Mouse (Mus musculus) left cerebral cortex, postnatal 4 days (tissue): ENCODE measurements at regions not wholly inside any gene's neighbourhood (a gene's known extent, or its start where the extent isn't known, plus 50 kb on each side); places are given as distances from the start of the nearest gene placed in this dataset.

ENCODE experiments used
- DNase-seq: peaks from one replicate; pipeline ENCODE4 v3.0.0-alpha.2; 2022
- intact Hi-C: fragments of 180-260 bp; cut with DNase I; formaldehyde crosslinking; loops from one replicate; pipeline ENCODE4 v1.15.1; 2025

DNA sequence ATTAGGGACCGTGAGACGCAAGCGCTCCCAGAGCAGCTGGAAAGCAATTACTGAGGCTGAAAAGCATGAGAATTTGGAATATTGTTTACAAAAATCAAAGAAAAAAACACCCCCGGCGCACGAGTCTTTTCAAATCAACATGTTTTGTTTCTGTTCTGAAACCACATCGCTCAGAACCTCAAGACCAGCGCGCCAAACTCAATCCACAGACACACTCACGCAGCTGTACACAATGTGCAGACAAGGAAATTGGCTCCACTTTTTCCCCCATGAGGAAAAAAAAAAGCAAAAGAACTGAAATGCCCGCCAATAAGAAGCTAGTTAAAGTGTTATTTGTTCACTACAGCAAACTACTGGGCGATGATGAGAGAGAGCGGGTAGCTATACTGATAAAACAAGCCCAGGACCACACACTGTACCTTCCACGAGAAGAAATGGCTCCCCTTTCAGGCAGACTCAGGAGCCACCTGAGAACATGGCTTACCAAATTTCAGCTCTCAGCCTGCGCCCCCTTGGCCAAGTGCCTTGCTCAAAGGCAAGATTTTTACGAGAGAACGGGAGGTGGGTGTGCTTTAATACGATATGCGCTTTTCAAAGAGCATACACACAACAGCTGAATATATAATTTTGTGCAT lies 222.5 kb upstream of the Akirin2 start:
- intact Hi-C loops, result no loop called here
- DNase-seq, result no peak

DNA sequence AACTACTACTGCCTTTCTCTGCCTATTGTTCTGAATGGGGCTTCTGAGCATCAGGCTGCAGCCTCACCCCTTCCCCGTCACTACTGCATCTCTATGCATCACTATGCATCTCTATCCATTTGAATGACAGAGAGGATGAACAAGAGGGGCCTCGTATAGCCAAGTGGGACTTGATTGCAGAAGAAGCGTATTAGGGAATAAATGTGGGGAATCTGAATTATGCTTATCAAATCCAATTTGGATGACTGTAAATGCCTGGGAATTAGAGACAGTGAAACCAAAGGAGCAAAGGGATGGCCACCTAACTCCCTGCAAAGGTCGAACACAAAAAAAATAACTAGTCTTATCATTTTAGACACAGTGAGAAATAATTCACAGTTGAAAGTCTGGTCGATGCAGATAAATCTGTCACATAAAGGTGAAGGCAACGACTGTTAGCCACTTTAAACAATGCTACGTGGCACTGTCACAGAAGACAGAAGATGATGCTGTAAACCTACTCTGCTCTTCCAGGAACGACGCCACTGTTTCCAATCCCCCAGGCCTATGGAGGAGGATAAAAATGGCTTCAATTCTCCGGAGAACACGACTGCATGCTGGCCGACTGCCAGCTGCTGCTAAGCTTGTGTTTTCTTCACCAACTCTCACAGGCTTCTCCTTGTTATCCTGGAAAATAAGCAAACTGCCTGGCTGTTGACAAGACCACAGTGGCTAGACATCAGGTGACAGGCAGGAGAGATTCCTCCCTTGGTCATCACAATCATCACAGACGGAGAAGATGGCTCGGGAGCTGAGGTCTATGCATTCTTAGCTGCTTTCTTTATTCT lies 213.6 kb upstream of the Akirin2 start:
- peak; percentile 41 for DNase-seq
- intact Hi-C loops, result no loop called here

DNA sequence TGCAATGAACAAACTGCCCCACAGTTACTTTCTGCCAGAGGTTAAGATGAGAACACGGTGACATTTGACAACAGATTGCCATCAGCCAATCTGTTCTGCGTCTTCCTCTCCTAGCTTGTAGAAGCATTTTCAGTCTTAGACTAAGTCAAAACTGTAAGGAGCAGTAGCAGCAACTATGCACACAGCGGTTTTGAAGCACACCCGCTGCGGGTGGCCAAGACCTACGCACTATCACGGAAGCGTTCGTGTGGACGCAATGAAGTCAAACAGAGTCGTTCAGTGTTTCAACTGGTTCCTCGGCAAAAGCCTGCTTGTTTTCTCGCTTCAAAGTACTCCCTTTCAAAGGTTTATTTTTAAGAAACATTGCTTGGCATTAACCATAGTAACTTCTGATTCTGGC lies 212.9 kb upstream of the Akirin2 start:
- intact Hi-C loops, result no loop called here
- no peak for DNase-seq

DNA sequence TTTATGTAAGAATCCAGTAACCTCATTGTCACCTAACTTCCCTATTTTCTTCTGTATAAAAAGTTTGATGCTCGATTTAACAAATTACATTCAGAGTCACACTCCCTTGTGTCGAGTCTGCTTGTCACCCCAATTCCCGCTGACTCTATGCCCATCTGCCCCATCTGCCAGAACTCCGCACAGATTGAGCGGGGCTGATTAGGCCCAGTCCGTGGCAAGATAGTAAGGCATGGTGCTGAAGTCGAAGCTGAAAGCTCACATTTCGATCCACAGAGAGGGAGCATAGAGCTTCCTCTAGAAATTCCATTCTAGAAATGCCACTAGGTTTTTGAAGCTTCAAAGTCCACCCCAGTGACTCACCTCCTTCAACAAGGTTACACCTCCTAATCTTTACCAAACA lies 210.7 kb upstream of the Akirin2 start:
- DNase-seq, result no peak
- intact Hi-C loops, result no loop called here

DNA sequence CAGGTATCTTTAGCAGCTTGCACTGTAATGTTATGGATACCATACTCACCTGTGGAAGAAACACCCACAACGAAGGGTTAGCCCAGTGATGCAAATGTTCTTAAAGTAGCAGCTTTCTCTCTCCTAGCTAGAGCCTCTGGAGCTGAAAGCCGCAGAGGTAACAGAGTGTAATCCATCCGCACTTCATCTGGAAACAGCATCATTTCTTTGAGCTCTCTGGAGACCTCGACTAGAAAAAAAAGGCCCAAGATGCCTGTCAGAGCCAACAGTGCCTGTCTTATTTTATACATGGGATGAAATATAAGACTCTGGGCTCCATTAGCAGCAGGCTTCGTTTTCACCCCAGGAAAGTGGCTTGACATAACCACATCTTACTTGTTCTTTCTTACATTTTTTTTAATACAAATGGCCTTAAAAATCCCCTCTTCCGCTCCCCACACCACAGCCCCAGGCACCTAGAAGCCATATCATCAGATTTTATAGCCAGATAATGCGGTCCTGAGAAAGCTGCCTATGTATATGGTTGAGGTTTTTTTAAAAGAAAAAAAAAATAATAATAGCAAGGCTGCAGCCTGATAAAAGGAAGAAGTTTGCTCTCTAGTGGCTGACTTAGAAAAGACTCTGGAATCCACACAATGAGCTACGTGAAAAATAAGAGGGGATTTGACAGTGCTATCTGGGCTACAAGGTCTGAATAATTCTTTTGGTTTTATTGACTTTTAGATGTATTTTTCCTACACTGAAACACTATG lies 179.3 kb upstream of the Akirin2 start:
- DNase-seq, result no peak
- intact Hi-C loops, result loop anchor here (5.0 kb wide), 2 partner anchors 449 to 969 kb away; partner anchors contain the start of gene Cnr1

DNA sequence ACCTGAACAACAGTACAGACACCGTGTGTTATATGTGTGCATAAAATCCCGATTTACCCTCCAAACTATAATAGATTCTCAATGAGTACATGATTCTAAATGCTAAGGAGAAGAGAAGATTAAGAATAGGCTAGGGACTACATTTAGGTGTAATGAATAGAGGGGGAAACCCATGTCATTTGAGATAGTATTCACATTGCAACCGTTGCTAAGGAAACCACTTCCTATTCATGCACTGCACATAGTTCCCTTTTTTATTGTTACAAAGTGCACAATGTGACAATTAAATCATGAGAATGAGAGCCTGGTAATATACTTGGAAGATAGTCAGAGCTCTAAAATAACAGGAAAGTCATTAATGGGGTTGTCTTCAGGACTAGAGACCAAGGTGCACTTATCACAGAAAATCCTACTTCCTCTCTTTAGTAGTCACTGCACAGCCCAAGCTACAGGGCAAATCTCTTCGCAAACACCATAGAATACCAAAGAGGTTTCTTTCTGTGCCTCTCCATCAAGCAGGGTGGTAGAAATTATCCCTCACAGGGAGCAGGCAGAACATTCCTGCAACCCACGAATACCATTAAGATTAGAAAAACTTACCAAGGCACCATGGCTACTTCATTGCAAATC lies 164.3 kb upstream of the Akirin2 start:
- DNase-seq, result no peak
- intact Hi-C loops, result no loop called here

DNA sequence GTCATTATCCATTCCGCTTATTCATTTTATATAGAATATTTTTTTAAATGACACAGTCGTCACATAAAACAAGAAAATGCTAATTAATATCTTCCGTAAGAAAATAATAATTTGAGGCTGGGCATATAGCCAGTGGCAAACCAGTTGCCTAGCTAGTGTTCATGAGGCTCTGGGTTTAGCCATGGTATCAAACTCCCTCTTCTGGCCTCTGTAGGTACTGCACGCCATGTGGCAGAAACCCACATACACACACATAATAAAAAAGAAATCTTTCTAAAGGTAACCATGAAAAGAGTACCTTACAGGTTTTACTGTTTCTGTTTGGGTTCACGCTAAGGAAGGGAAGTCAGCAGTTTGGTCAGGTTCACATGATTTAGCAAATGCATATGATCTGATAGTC lies 159.2 kb upstream of the Akirin2 start:
- intact Hi-C loops, result no loop called here
- DNase-seq, result peak; percentile 6

DNA sequence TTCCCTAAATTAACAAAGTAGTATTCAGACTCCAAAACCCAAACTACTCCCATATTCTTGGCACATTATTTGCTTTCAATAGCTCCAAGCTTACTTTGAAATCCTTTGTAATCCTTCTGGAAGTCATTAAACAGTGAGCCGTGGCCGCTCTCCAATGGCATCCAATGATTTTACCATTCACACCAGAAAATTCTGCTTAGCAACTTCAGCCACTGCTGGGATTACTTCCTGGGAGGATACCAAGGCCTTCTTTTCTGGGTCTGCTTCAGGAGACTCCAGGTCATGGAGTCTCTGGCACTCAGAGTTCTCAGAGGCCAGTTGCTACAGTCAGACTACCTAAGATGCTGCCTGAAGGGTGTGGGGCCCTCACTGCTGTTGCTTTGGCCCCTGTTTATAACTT lies 147.7 kb upstream of the Akirin2 start:
- no peak for DNase-seq
- intact Hi-C loops, result no loop called here

DNA sequence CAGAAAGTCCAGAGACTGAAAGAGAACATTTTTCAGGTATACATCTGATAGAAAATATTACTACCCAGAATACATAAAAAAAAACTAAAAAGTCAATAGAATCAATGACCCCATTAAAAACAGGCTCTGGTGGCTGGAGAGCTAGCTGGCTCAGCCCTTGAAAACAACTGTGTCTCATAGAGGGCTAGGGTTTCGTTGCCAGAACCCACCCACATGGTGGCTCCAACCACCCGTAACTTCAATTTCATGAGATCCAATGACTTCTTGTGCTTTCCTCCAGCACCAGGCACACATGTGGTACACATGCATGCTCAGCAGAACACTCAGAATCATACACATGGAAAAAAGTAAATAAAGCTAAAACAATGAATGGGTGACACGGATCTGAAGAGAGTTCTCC lies 143.6 kb upstream of the Akirin2 start:
- no peak for DNase-seq
- intact Hi-C loops, result no loop called here

DNA sequence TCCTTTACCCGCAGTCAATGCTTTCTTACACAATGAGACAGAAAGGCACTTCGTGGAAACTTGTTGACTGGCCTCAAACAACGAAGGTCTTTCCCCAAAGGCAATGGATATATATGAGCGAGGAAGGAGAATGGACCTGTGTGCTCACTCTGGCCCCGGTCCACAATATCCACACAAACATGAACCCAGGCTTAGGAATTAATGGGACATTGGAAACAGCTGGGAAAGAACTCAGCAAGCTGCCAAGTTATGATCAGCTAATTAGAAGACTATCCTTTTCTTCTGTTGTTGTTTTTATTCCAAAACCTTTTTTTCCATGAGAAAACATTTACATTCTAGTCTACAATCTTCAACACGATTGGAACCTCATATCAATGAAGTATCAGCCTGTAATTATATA lies 129.8 kb upstream of the Akirin2 start:
- no peak for DNase-seq
- intact Hi-C loops, result no loop called here

DNA sequence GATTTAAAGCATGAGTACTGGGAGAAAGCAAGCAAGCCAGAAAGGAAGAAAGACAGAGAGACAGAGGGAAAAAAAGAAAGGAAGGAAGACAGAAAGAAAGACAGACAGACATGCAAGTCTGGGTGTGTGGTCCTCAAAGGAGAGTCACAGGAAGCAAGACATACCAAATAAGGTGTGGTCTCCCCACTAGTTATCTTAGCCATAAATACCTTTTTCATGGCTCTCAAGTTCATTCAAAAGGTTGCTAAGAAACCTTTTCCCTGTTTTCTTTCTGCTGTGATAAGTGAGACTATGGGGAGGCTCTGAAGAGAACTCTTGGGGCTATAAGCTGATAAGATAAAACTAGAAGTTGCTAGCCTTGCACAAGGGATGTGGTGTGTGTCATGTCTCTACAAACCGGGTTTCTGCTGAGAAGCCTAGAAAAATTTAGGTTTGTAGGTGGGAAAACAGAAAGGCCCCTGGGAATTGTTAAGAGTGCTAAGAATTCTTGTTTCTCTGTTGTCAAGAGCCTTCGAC lies 126.5 kb upstream of the Akirin2 start:
- DNase-seq, result no peak
- intact Hi-C loops, result no loop called here

DNA sequence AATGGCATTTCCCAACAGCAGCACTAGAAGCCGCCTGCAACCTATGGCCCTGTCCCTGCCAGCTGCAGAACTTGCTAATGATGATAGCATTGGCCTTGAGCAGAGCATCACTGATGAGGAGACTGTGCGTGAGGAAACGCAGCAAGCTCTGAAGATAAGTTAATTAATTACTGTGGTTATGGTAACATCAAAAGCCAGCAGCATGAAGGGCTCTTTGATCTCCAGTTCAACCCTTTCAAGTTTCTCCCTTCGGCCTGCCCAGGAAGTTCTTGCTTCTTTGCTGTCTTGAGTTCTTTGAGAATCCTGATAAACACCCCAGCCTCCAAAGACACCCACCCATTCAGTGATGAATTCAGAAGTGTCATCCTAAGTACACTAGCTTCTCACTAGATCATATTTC lies 121.7 kb upstream of the Akirin2 start:
- intact Hi-C loops, result no loop called here
- no peak for DNase-seq

DNA sequence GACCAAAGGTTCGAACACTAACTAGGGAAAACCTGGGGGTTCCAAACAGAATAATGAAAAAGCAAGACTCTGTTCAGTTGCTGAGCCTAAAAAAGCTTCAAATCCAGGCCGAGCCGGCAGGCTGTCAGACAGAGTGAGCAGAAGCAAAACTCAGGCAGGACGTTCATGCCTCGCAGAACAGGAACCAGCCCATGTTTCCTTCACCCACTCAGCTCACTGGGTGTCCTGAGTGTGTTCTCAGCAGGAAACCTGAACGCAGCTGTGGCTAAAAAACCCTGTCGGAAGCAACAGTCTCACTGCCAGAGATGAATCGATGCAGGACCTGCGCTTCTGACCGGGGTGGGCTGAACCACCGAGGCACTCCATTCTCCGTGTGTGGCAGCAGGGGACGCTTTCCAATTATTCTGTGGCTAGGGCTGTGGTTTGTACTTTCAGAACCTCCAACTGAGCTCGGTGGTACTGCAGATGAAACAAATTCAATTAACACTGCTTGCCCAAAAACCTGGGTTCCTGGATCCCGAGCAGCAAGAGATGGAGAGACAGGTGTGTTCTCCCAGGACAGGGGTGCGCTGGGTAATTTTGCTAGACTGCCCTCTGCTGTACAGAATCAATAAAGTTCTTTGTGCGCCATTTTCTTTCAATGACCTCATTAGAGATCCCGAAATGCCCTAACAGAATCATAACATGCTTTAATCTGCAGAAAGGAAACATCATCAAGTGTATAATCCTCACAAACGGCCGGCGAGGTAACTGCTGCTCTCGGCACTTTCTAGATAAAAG lies 121.1 kb upstream of the Akirin2 start:
- DNase-seq, result no peak

DNA sequence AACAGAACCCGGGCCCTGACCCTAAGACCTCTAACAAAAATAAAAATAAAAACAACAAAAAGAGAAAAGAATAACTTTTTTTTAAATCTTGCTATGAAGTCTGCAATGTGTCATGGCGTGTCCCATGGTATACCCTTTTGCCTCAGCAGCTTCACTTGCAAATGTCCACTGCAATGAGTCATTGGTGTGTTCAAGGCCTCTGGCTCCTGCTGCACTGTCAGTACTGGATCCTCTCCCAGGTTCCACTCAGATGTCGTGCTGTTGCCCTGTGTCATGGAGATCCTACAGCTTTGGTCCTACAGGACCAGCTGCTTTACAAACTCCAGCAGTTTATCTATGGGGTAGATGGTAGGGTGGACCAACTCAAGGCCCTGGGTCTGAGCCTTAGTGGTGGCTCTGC lies 113.4 kb upstream of the Akirin2 start:
- intact Hi-C loops, result no loop called here
- DNase-seq, result no peak

More for the DNA sequence above, 121.1 kb upstream of the Akirin2 start:
- intact Hi-C loops, result no loop called here

DNA sequence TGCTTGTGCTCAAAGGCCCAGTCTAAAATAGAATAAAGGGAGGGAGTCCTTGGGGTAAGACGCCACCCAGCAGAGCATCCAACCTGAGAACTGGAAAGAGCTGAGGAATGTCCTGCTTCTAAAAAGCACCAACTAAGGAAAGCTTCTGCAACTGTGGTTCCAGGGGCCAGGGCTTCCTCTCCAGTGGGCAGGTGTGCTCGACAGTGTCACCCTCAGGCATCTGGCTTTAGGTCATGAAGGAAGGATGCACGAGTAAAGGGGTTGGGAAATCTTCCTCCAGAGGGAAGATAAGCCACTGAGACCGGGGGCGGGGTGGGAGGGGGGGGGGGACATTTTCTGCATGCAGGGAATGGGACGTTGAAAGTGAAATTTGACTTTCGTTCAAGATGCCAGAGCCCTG lies 101.2 kb upstream of the Akirin2 start:
- no peak for DNase-seq
- intact Hi-C loops, result no loop called here

DNA sequence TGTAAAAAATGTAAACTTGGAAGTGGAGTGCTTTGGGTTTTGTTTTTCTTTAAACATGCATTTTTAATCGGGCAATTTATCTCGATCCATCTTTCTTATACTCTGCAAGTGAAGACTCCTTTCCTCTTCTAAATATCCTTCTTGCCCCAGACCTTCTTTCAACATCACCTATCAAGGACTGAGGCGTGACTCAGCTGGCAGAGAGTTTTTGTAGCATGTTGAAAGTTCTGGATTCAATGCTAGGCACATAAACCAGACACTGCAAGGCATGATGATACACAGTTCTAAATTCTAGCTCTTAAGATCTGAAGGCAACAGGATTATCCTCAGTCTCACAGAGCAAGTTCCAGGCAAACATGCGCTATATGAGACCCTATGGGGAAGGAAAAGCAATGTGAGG lies 88.1 kb upstream of the Akirin2 start:
- DNase-seq, result no peak
- intact Hi-C loops, result no loop called here

DNA sequence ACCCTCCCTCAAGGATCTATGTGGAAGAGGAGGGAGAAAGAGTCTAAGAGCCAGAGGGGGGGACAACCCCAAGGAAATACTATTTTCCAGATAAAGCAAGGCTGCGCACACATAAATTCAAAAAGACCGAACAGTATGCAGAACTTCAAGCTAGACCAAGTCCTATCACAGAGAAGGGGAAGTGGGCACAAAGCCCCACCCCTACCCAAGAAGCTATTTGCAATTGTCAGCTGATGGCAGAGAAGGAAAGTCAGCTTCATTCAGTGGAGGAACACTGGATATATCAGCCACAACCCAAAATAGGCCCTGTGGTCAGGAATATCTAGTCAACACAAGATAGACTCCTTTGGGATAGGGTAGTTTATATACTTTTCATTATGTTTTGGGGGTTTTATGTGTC lies 84.9 kb upstream of the Akirin2 start:
- intact Hi-C loops, result no loop called here

DNA sequence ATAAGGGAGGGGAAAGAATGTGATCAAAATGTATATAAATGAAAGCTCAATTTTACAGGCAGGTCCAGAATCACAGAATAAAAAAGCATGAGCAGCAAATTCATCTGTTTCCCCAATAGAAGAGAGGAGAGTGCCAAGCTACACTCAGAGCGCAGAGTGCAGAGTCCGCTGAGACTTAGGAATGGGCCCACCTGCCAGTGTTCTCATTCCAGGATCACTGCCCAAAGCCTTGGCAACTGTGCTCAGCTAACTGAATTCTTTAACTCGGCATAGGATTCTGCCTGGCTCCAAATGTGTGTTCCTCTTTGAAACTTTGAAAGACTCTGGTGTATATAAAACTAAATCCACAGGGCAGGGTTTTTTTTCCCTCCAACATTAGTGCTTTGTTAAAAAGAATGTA lies 84.4 kb upstream of the Akirin2 start:
- intact Hi-C loops, result no loop called here
- DNase-seq, result peak; percentile 13

More for the DNA sequence above, 84.9 kb upstream of the Akirin2 start:
- DNase-seq, result no peak

DNA sequence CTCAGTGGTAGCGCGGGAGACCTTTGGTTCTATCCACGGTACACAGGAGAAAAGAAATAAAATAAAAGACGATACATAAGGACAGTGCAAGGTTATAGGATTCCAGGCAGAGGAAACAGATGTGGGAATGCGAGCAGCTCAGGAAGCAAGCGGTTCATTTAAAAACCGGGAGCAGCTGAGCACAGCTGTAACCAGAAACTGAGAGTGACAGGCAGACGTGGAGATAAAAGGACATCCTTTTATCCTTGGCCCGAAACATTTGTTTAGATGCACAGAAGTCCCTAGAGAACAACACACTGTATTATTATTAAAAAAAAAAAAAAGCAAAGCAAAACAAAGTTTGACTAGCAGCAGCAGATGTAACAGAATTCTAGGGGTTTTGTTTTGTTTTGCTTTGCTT lies 82.6 kb upstream of the Akirin2 start:
- no peak for DNase-seq

DNA sequence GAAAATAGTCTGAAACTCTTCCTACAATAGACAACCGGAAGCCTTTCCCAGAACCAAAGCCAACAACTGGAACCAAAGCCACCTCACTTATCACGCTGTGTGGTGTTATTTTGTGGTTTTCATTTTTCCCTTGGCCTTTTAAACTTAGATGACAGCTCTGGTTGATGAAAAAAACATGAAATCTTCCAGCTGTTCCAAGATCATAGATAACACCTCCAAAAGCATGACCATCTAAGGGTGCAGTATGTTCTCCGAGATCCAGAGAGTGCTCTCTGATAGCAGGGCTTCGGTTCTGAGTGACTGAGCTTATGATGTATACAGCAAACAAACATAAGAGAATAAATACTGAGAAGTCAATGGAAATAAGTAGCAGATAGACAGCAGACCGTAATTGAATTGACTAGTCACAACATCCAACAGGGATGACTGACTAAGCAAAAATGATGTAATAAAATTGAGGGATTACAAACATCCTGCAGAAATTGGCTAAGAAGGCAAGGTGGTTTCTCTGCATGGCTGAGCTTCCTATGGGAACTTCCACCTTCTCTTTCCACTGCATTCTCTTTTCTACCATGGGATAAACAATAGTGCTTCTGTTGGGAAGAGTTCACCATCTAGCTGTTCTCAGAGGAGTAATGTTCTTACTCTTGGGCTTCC lies 74.8 kb upstream of the Akirin2 start:
- intact Hi-C loops, result no loop called here
- DNase-seq, result no peak

More for the DNA sequence above, 82.6 kb upstream of the Akirin2 start:
- intact Hi-C loops, result no loop called here
